Mouse (Mus musculus) common myeloid progenitor, adult 5-6 weeks (primary cell): ENCODE results near the gene Cux2. TPM values are rescaled to one million over a fixed set of nuclear protein-coding genes. Genes with fewer than 3 reads are reported as not detected.

Experiments used
- ATAC-seq: replicated peaks from 2 replicates; pipeline ENCODE4 v1.8.0; 2016; ENCODE audit warnings: low read depth, mild to moderate bottlenecking, moderate TSS enrichment, inconsistent platforms; ENCODE audit not compliant: poor library complexity, severe bottlenecking
- total RNA-seq: library from RNA; stranded (forward); fragments of 200-1000, 187-1606 nt; gene quantifications from 2 replicates; pipeline ENCODE4 v1.2.3, GENCODE M21; 2017

Gene Cux2
- total RNA-seq, 1 experiment from 2014 or later = not detected

DNA sequence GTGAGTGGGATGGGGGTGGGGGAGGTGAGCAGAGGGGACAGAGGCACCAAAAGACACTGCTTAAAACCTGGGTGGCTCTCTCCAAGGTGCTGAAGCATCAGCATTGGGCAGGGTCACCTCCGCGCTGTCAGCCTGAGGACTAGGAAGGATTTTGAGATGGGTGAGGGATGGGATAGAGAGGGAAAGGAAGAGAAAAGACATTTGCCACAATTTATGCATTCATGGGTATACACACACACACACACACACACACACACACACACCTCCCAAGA lies 123.4 kb downstream of the Cux2 start:
- ATAC-seq = no peak

DNA sequence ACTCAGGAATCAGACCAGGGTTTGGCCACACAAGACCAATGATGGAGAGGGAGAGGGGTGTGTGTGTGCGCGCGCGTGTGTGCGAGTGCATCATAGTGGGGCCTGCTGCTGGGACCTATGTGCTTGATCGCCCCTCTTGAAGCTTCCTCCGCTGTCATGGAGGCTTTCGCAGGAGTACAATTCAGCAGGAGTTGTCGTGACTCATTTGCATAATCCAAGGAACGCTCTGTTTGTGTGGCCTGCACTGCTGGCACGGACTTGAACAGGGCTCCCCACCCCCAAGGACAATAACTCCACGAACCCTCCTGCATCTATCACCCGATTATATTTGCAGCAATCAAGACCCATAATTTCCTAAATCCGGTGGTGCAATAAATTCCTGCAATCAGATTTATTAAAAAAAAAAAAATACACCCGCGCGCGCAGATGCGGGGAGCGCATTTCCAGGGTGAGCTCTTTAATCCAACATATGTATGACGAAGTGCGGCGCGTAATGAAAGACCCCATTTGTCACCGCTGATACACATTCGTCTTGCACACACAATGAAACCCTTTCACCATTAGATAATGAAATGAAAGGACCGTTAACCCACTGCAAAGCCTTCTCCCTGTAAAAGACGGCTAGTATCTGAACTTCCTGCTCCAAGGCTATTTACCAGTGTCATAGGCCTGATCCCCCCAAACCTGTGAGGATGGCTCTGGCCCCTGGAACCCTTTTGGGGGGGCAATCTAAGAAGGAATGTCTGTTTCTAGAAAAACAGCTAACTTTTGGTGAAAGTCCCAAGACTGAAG lies 124.0 kb downstream of the Cux2 start:
- no peak for ATAC-seq

DNA sequence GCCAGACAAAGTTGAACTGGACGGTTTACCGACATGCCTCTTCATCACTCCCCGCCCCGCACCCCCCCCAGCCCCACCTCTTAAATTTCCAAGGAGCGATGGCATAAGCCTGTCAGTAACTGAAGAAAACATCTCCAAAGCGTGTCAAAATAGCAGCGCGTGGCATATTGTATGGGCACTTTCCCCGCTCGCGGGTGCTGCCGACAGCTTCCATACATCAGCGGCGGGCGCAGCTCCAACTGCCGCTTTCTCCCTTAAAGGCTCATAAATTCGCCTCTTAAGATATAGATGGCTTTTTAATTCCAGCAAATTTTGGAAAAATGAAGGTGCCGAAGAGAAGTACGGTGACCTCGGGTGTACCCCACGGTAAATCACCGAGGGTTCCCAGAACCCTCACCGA lies 124.6 kb downstream of the Cux2 start:
- ATAC-seq = no peak

DNA sequence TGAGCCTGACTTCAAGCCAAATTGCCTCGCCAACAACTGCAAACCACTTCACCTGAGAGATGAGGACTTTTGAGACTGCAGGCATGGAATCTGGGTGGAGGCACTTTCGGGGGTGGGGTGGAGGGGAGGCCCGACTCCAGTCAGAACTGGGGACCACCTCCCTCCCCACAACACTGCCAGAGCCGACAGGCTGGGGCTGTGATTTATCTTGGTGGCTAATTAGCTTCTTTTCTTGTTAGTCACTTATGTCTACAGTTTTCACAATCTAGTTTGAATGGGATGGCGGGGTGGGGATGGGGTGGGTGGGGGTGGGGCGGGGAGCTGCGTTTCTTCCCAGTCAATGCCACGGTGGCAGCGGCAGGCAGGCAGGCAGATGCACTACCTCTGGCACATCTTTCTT lies 125.5 kb downstream of the Cux2 start:
- no peak for ATAC-seq

DNA sequence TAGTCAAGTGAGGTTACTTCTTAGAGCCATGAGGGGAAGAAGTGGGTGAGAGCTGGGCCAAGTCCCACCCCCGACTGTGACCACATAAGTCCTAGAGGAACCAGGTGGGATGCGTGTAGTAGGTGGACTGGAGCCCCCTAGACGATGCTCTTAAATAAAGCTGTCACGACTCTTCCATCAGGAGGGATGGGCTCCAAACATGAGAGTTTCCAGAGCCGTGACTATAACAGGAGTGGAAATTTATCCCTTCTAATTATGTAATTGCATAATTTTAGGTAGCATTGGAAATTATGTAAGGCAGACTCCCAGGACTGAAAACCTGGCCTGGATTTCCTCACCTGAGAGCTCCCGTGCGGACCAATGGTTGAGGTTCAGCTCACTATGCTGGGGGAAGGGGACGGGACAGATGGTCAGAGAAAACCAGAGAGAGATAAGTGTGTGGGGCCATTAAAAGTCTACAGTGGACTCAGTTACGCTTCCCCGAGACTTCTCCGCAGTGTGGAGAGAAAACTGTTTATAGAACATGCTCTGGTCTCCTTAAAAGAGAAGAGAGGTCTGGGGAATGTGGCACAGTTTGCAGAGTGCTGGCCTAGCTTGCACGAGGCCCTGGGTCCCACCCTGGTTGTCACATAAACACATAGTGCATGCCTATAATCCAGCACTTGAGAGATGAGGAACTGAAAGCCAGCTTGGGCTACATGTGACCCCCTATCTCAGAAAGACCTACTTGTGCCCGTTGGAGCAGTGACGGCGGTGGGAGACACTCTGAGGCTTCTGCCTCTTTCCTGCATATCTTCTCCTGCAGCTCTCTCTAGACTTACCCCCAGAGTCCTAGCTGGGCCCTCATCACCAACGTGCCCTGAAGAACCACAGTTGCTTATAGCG lies 126.7 kb downstream of the Cux2 start:
- peak; percentile 45 for ATAC-seq

DNA sequence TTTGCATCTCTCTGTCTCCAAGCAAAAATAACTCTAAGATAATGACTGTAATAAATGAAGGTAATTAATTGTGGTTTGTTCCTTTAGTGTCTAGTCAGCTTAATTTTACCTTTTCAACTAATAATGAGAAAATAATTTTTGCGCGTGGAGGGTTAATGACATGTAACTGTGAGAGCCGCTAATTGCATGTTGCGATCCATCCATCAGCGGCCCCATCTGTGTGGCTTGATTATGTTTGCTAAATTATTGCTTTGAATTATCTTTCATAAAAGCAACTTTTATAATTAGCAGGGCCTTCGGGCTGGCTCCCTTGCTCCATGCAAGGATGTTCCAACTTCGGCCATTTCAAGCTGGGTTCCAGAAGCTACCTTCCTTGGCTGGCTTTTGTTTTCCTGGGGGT lies 130.7 kb downstream of the Cux2 start:
- no peak for ATAC-seq

DNA sequence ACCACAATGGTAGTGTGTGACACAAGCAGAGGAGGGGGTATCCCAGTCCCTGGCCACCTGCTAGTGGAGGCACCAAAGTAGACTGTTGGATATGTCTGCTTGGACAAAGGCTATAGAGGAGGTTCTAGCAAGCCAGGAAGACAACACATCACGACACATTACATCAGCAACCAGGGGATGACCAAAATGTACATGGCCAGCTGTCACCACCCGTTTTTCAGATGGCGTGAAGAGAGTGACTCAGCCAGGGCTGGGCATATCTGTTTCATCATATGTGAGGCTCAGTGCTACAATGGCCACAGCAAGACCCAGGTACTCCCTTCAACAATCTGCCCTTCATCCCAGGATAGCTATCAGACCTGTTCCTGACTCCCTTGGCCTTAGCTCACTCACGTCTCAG lies 133.1 kb downstream of the Cux2 start:
- ATAC-seq = no peak

DNA sequence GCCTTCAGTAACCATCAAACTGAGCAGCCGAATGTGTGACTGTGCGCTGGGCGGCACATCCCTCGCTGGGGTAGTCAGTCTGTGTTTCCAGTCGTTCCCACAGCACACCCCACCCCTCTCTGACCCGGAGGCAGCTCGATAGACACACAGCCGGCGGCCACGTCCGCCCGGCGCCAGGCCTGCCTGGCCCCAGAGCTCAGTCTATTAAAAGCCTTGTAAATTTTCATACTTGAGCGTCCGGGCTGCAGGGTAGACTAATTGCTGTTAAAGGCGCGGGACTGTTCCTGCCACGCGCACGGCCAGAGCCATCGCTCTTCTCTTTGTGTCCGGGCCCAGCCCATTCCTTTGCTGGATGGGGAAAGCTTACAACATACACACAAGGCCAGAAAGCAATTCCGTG lies 135.9 kb downstream of the Cux2 start:
- ATAC-seq = no peak

DNA sequence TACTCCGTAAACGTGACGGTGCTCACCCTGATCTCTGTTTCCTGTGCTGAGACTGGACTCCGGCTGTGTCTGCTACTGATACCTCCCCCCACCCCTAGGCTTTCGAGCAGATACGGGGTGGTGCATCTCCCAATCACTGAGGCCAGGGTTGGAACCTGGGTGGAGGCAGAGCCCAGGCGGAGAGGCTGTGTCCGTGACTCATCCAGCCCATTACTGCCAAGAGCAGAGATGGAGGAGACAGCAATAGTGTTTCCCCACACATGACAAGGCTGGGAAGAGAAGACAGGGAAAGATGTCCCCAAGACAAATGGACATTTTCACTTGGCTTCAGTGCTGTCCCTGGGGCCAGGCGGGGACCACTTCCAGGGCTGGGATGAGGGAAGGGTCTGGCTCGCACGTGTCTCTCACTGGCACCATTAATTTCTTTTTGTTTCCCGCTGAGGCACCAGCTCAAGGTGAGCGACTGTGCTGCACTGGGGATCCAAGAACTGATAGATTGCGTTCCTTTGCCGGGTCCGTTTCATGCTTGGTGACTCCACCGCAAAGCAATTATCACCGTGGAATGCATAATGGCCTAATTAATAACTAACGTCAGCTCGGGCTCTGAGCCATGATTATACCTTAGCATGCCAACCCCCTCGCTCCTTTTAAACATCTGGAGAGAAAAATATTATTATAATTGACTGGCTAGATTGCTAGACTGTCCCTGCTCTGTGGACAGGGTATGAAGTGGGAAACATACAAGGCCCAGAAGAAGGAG lies 140.5 kb downstream of the Cux2 start:
- no peak for ATAC-seq

DNA sequence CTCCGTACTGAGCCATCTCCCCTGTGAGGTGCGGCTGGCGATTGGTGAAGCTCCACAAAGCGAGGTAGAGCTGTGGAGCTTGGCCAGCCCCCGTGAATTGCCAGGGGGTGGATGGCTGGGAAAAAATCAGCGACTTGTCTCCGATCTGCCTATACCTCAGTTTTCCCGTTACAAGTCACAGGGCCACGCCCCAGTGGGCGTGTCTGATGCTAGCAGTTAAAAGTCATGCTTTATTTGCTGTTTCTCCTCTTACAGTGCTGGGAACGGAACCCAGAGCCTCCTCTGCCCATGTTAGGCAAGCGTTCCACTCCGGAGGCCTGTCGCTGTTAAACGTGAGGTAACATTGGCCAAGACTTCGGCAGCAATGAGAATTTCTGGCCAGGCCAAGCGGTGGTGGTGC lies 144.2 kb downstream of the Cux2 start:
- no peak for ATAC-seq

DNA sequence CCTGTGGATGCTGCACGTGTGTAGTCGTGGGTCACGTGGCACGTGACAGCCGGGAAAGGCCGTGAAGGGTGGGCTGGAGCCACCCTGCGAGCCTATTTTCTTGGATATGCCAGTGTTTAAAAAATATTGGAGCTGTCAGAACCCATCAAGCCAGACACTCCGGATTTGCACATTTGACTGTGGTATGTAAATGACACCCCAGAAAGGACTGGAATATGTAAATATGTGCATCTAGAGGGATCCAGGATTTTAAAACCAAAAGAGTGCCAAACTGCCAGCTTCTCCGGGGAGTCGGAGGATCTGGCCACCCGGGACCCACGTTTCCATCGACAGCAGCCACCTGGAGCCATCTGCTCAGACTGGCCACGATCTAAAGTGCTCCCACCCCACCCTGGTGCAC lies 145.1 kb downstream of the Cux2 start:
- ATAC-seq = no peak

DNA sequence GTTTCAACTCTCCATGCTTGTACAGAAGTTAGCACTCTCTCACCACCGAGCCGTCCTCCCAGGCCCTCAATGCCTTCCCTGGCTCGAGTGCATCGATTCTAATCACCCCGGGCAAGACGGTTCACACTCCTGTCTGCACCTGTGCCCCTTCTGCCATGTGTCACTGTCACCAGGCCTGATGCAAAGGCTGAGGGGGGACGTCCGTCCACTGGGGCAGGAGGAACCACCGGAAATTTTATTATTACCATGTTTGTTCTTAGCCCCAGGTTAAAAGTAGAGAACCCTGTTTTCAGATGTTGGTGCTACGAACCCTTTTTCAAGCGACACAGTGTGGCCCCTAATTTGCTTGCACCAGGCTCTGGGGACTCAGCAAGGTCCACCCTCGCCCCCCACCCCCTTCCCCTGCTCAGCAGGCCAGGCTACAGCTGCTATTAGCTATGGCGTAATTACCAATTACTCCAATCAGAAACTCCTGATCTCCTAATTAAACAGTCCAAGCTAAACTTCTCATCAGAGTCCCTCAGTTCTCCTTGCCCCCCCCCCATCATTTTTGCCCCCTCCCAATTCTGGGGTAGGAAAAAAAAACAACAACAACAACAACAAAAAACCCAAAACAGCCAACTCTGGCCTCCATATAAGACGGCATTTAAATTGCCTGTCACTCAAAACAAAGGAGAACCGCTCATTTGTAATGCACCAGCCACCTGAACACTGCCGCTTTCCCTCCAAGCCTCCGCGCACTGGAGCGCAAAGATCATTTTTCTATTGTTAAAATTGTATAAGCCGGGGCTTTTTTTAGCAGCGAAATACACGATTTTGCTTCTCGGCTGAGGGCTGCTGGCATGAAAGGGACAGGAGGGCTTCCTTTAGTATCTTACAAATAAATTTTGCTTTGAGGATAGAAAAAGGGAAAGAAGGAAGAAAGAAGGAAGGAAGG lies 146.8 kb downstream of the Cux2 start:
- ATAC-seq = no peak

DNA sequence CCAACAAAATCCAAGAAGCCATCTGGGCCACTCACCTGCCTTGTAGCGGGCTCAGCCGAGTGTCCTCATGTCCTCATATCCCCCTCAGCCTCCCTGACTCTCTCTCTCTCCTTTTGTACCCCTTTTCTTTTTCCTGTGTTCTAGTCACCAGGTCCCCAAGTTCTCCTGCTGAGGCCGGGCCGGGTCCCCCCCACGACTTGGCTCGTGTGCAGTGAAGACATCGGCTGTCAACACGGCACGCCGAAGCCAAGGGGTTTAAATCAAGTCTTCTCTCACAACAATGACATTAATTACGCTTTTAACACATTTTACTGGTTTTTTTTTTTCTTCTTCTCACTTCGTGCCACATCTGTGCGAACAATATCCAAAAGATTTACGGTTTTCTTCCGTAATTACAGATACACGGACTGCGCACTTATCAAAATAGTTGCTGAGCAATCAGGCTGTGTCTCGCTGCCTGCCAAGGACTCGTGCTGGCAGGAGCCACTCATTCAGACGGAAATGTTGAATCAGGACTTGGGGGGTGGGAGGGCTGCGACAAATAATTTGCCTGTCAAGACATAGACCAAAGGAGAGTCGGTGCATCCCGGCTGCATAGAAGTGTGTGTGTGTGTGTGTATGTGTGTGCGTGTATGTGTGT lies 154.7 kb downstream of the Cux2 start:
- ATAC-seq = no peak

DNA sequence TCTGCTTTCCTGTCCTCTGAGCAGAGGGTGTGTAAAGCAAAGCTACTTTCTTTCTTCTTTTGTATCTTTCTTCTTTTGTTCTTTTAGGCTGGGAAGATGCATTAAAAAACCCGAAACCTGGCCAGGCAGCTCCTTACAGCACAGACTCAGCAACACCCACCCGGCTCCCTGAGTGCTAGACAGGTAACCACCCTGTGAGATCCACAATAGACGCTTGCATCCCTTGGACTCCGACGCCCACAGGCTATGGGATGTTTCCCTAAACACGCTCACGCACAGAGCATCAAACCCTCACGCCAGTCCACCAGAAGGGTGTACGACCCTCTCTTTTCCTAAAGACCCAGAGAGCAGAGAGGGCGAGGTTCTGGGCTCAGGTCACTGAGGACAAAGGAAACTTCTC lies 155.3 kb downstream of the Cux2 start:
- no peak for ATAC-seq

DNA sequence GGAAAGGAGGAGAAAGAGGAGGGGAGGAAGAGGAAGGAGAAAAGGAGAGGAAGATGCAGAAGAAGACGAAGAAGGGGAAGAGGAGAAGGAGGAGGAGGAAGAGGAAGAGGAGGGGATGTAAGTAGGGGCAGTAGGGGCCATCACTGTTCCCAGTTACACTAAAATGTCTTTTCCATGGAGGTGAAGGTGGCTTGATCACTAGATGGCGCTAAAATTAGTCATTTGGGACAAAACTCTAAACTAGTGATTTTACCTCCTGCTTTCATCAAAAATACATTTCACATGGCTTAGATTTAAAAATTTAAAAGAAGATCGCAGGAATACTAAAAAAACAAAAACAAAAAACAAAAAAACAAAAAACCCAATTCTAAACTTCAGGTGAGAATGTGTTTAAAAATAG lies 156.3 kb downstream of the Cux2 start:
- no peak for ATAC-seq

DNA sequence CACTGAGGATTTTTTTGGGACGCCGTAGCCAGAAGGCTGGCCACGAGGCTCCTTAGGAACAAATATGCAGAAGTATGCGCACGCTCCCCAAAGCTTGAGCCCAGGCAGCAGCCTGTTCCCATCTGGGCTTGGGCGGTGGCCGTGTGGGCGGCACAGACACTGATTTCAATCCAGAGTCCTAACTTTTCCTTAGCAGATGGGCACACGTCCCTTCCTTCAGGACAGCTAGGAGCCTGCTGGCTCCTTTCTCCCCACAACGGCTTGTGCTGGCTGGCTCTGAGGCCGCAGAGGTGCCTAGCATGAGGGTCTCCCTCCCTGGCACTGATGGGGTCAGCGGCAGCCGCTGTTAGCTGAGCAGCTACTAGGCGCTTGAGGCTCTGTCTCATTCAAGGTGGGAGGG lies 157.6 kb downstream of the Cux2 start:
- ATAC-seq = no peak

DNA sequence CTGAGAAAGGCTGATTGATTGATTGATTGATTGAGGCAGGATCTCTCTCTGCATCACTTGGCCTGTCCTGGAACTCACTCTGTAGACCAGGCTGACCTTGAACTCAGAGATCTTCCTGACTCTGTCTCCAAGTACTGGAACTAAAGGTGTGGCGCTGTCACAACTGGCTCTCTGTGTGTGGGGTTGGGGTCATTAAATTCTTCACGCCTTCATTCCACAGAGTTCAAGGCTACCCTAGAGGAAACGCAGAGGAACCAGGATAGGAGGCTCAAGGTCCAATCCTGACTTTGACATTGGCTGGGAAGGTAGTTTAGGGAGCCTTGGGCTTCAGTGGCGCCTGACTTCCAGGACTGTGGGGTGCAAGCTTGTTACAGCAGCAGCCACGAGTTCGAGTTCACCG lies 159.0 kb downstream of the Cux2 start:
- ATAC-seq = no peak

DNA sequence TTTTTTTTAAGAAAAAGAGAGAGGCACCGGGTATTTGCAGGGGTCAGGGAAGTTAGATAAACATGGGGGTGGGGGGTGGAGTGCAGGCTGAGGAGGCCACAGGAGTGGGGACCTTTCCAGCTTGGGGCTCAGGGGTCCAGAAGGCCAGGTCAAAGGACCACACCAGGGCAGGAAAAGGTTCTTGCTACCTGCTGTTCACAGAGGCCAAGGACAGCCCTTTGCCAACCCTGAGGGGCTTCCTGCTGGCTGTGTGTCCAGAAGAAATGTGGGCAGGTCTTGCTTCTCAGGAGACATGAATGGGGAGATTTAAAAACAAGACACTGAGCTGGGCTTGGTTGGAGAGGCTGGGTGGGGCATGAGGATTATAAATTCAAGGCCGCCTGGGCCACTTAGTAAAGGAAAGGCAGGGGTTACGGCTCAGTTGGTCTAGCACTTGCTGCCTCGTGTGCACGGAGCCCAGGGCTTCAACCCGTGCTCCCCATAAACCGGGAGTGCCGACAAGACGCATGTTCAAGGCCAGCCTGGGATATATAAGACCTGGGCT lies 160.0 kb downstream of the Cux2 start:
- no peak for ATAC-seq

DNA sequence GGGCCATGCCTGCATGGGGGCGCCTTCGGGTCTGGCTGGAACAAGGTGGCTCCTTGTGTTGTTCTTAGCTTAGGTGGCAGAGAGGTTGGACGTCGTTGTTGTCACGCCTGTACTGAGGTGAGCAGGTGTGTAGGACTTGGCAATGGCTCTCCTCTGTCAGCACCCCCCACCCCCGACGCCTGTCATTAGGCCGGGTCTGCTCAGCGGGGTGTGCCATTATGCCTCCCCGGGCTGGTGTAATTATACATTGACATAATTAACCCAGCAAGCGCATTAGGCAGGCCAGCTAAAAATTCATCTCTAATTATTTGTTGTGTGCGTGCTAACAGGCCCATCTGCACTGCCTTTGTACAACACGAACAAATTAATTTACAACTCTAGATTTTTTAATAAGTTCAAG lies 160.5 kb downstream of the Cux2 start:
- no peak for ATAC-seq
